Mouse (Mus musculus): ENCODE data around the gene Hmcn2. TPM values are rescaled to one million over a fixed set of nuclear protein-coding genes. Genes with fewer than 3 reads are reported as not detected.

The Hmcn2 gene
- polyA plus RNA-seq, 1 experiment from 2014 or later, result 0.12 TPM

DNA sequence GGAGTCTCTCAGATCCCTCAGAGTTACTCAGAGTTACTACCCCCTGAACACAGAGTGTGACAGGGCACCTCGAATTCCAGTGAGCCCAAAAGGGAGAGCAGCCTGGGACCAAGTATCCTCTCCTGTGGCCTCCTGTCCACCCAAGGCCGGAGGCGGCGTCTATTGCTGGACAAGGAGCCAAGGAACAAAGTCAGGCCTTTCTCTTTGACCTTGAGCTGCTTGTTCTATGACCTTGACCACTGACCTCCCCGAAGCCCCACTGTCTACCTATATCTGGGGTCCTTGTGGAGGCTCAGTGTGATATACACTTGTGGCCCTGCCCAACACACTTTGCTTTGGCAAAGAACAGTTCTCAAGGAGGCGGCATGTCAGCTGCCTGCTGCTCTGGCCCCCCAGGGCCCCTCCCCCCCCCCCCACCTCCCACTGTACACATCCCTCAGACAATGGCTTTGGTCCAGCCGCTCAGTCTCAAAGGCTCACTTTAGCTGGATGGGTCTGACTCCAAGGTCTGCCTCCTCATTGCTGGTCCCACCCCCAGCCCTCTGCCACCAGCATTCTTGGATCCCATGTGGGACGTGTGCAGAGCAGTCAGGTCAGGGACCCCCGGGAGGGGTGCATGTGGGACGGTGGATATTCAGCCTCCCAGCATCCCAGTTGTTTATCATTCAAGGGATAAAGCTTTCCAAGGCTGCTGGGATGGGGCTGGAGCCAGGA, 162.0 kb downstream of the Hmcn2 start:
- Histone ChIP-seq H3K9ac (no peak overlapping the region), H3K4me2 (no peak overlapping the region), H3K9me3 (no peaks in the 10 kb centered on the region)

DNA sequence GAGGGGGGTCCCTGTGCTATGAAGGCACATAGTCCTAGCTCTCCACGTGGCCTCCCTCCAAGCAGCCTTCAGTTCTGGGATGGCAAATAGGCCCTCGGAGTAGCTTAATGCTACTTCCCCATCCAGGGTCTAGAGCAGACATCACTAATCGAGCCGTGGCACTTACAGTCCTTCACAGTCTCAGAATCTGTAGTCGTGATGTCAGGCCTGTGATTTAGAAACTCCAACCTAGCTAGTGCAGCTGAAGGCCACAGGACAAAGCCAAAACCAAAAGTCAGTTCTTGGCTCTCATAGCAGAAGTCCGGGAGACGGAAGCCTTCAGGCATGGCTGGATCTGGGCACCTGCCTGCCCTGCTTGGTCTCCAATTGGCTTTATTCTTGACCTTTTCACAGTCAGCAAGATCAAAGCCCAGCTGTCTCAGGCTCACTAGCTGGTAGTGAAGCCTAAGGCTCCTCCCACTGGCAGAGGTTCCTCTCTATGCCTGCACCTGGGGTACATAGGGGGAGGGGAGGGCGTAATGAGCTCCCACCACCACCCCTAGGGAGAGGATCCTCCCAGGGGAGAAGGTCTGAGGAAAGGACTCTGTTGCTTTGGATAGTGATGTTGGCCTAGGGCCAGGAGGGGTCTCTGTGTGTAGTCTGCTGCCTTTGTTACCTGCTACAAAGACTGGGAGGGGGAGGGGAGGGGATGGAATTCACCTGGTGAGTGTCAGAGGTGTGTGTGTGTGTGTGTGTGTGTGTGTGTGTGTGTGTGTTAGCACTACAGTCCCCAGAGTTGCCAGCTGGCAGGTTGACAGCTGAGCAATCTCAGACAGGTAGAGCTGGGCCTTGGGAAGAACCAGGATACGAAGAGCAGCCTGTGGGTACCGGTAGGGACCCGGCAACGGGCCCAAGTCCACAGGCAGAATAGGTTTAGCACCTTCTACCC, 163.3 kb downstream of the Hmcn2 start:
- H3K9ac ChIP-seq, result no peak overlapping the region
- no peak overlapping the region for H3K4me2 ChIP-seq
- no peak overlapping the region for H3K4me3 ChIP-seq
- 80% methylated on average over 12 of the region's 12 CpGs for WGBS
- no peak overlapping the region for H3K27ac ChIP-seq
- peaks cover 12% of the 10 kb centered on the region for H3K4me1 ChIP-seq (replicated peaks)
- peaks cover 76% of the 10 kb centered on the region for H3K27me3 ChIP-seq
- H3K36me3 ChIP-seq, result no peaks in the 10 kb centered on the region
- no peaks in the 10 kb centered on the region for H3K9me3 ChIP-seq
- ATAC-seq (ENCODE audit: low FRiP score), result no peak

More for the DNA sequence above, 162.0 kb downstream of the Hmcn2 start:
- peaks cover 12% of the 10 kb centered on the region for H3K4me1 ChIP-seq (replicated peaks)
- 62% methylated on average over 10 of the region's 10 CpGs for WGBS
- H3K27ac ChIP-seq, result no peak overlapping the region
- no peak for ATAC-seq (ENCODE audit: low FRiP score)
- H3K36me3 ChIP-seq, result no peaks in the 10 kb centered on the region
- H3K4me3 ChIP-seq, result no peak overlapping the region
- H3K27me3 ChIP-seq, result peaks cover 76% of the 10 kb centered on the region

DNA sequence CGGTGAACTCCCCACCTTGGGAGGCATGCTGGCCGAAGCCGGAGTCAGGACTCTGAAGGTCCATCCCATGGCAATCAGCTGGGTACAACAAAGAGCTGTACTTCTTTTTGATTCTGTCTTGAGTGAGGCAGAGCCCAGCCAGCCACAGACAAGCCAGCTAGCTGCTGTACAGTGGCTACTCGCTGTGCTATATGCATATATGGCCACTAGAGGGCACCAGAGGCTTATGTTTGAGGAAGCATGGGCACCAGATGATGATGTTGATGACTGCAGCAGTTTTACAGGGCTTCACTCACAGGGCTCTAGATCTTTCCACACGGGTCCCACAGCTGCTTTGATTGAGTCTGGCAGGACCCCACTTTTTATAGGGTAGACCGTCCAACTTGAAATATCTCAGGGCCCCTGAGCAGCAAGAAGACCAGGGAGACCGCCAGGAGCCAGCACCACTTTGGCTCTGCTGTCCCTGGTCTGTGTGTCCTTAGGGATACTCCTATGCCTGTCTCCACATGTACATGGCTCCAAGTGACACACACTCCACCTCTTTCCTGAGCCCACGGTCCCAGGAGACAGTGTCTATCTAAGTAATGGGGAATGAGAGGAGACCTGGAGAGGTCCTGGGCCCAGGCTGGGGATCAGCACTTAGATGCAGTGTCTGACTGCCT, 168.8 kb downstream of the Hmcn2 start:
- Histone ChIP-seq H3K9me3 (no peaks in the 10 kb centered on the region), H3K4me1 (replicated peaks) (peaks cover 7% of the 10 kb centered on the region; the same call in 1 of the 2 replicates), H3K36me3 (no peaks in the 10 kb centered on the region), H3K27me3 (peaks cover 95% of the 10 kb centered on the region), H3K27ac (no peak overlapping the region), H3K9ac (no peak overlapping the region), H3K4me3 (no peak overlapping the region), H3K4me2 (no peak overlapping the region)
- WGBS, result 21% methylated on average over 8 of the region's 8 CpGs
- ATAC-seq (ENCODE audit: low FRiP score), result peak; percentile 80

DNA sequence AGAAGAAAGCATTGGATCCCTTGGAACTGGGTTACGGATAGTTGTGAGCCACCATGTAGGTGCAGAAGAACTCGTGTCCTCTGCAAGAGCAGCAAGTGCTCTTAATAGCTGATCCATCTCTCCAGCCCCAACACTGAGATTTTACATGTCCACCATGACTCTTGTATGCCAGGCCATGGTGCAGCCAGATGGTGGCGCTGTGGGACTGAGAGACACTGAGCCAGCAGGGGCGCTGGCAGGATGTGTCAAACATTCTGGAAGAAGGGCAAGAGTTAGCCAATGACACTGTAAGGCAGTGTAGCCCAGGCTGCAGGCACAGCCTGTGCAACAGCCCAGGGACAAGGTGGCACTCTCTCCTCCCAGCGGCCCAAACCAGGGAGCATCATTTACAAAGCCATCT, 170.0 kb downstream of the Hmcn2 start:
- Histone ChIP-seq H3K27me3 (peaks cover 99% of the 10 kb centered on the region), H3K4me1 (replicated peaks) (peaks cover 13% of the 10 kb centered on the region), H3K4me3 (no peak overlapping the region), H3K4me2 (no peak overlapping the region), H3K9ac (no peak overlapping the region), H3K9me3 (no peaks in the 10 kb centered on the region), H3K27ac (no peak overlapping the region), H3K36me3 (no peaks in the 10 kb centered on the region)
- 26% methylated on average over 5 of the region's 5 CpGs for WGBS
- ATAC-seq (ENCODE audit: low FRiP score), result no peak

DNA sequence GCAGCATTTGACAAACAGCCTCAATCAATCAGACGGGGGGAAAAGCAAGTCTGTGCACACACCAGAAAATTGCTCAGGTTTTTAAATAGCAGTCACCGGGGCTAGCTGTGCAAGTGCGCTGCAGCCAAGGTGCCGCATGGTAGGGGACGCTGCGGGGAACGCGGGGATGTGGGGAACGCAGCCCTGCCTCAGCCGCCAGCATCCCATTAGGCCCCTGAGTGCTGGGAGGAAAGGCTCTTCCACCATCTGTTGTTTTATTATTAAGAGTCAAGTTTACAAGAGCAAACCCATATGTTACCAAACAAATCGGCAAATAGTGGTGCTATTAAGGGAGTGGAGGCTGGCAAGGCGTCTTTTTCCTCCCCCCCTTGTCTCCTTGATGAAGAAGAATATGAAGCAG, 175.0 kb downstream of the Hmcn2 start:
- H3K27ac ChIP-seq, result no peak overlapping the region
- peaks cover 30% of the 10 kb centered on the region for H3K4me1 ChIP-seq (replicated peaks)
- H3K4me2 ChIP-seq, result no peak overlapping the region
- no peak for ATAC-seq (ENCODE audit: low FRiP score)
- 0 out of 2 replicates have a peak overlapping the region, but pooled peaks have one; percentile 10 for H3K9ac ChIP-seq
- peaks cover 100% of the 10 kb centered on the region for H3K27me3 ChIP-seq
- WGBS, result 24% methylated on average over 12 of the region's 12 CpGs
- H3K9me3 ChIP-seq, result no peaks in the 10 kb centered on the region
- no peaks in the 10 kb centered on the region for H3K36me3 ChIP-seq
- no peak overlapping the region for H3K4me3 ChIP-seq

DNA sequence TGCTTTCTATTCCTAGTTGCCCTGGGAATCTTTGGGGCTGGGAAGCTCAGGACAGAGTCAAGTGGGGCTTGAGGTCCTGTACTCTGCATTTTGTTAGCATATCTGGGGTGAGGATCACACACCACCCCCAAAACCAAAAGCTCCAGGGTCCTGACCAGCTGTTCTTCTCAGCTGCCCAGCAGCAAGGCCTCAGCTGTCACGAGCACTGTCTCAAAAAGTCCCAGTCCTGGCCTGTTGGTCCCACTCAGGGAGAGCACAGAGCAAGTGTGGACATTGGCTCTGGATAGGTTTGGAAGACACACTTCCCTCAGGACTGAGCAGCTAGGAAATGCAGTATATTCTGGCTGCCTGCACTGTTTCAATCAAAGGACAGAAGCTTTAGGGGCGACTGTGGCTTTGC, 176.3 kb downstream of the Hmcn2 start:
- peaks cover 97% of the 10 kb centered on the region for H3K27me3 ChIP-seq

DNA sequence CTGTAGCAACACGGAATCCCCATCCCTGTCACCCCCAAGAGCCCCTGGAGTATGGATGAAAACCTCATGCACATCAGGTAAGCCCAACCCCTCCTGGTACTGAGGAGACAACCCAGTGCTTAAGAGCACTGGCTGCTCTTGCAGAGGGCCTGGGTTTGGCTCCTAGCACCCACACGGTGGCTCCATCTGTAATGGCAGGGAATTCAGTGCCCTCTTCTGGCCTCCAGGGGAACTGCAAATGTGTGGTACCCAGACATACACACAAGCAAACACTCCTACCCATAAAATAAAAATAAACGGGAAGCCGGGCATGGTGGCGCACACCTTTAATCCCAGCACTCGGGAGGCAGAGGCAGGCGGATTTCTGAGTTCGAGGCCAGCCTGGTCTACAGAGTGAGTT, 178.1 kb downstream of the Hmcn2 start:
- Histone ChIP-seq H3K27ac (no peak overlapping the region), H3K4me3 (no peak overlapping the region), H3K4me1 (replicated peaks) (peaks cover 57% of the 10 kb centered on the region), H3K9ac (no peak overlapping the region), H3K9me3 (no peaks in the 10 kb centered on the region), H3K4me2 (no peak overlapping the region), H3K27me3 (peaks cover 94% of the 10 kb centered on the region), H3K36me3 (no peaks in the 10 kb centered on the region)
- ATAC-seq (ENCODE audit: low FRiP score), result no peak
- WGBS, result 95% methylated on average over 8 of the region's 8 CpGs

More for the DNA sequence above, 176.3 kb downstream of the Hmcn2 start:
- H3K9ac ChIP-seq, result no peak overlapping the region
- no peaks in the 10 kb centered on the region for H3K9me3 ChIP-seq
- H3K27ac ChIP-seq, result no peak overlapping the region
- no peak overlapping the region for H3K4me2 ChIP-seq
- WGBS, result 93% methylated on average over 2 of the region's 2 CpGs
- ATAC-seq (ENCODE audit: low FRiP score), result no peak
- H3K36me3 ChIP-seq, result no peaks in the 10 kb centered on the region
- peaks cover 40% of the 10 kb centered on the region for H3K4me1 ChIP-seq (replicated peaks)
- no peak overlapping the region for H3K4me3 ChIP-seq

DNA sequence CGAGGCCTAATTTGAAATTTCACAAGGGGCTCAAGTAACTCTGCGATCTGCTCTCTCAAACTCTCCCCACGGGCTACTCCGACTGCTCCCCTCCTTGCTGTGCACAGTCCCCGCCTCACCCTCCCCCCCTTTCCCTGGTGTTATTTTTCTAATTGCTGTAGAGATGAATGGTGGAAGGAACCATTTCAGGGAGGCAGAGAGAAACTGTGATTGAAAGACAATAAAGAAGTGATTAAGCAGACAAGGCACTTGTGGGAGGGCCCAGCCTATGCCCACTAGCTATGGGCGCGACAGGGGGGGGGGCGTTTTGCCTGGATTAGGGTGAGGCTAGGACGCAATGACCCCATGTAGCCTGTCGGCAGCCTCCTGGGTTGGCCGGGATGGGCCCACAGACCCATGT, 179.0 kb downstream of the Hmcn2 start:
- Histone ChIP-seq H3K27me3 (peaks cover 92% of the 10 kb centered on the region), H3K4me3 (no peak overlapping the region), H3K36me3 (no peaks in the 10 kb centered on the region), H3K9me3 (no peaks in the 10 kb centered on the region), H3K4me2 (no peak overlapping the region), H3K27ac (no peak overlapping the region), H3K9ac (peak overlapping the region; percentile 13; the same call in 1 of the 2 replicates), H3K4me1 (replicated peaks) (peaks cover 63% of the 10 kb centered on the region)
- 33% methylated on average over 11 of the region's 11 CpGs for WGBS
- no peak for ATAC-seq (ENCODE audit: low FRiP score)

DNA sequence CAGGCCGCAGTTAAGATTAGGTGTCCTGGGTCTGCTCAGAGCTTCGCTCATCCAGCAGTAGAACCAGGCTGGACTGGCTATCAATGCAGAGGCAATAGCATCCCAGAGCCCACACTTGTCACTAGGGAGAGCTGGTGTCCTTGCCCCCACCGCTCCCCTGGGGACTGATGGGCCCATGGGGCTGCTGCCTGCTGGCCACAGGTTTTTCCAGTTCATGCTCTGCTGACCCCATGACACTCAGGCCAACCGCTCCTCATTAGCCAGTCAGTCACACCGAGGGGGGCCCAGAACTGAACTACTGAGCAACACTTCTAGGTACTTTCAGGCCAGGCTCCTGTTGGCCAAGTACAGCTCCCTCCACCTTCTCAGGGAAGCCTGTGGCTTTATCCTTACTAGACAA, 180.1 kb downstream of the Hmcn2 start:
- no peak overlapping the region for H3K27ac ChIP-seq
- peaks cover 92% of the 10 kb centered on the region for H3K27me3 ChIP-seq

DNA sequence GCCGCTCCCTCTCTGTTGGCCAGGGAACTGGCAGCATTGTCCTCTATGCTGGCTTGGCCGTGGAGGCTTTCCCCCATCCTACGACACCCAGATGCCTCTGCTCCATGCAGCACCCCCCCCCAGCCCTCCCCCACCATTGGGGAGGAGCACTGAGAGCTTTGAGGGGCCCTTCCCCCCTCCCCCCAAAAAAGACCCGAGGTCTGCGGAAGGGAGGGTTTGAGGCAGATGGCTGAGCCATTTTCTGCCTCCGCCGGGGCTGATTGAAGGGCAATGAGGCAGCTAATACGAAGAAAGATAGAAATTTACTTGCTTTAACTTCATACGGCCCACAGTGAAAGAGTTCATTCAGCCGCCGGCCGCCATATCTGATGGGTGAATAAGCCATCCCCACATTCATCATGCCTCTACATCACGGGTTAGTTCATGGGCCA, 180.8 kb downstream of the Hmcn2 start:
- peak overlapping the region; percentile 31; the same call in 1 of the 2 replicates for H3K27ac ChIP-seq
- WGBS, result 25% methylated on average over 13 of the region's 13 CpGs
- no peaks in the 10 kb centered on the region for H3K9me3 ChIP-seq
- H3K4me2 ChIP-seq, result peak overlapping the region; percentile 20
- no peak overlapping the region for H3K9ac ChIP-seq
- H3K4me1 ChIP-seq (replicated peaks), result peaks cover 71% of the 10 kb centered on the region
- no peaks in the 10 kb centered on the region for H3K36me3 ChIP-seq
- peak; percentile 25; the same call in 1 of the 2 replicates for ATAC-seq (ENCODE audit: low FRiP score)
- H3K27me3 ChIP-seq, result peaks cover 90% of the 10 kb centered on the region
- no peak overlapping the region for H3K4me3 ChIP-seq

More for the DNA sequence above, 180.1 kb downstream of the Hmcn2 start:
- no peaks in the 10 kb centered on the region for H3K36me3 ChIP-seq
- peaks cover 66% of the 10 kb centered on the region for H3K4me1 ChIP-seq (replicated peaks)
- H3K9me3 ChIP-seq, result no peaks in the 10 kb centered on the region
- H3K4me2 ChIP-seq, result no peak overlapping the region
- no peak overlapping the region for H3K4me3 ChIP-seq
- no peak for ATAC-seq (ENCODE audit: low FRiP score)
- no peak overlapping the region for H3K9ac ChIP-seq
- 31% methylated on average over 5 of the region's 5 CpGs for WGBS

DNA sequence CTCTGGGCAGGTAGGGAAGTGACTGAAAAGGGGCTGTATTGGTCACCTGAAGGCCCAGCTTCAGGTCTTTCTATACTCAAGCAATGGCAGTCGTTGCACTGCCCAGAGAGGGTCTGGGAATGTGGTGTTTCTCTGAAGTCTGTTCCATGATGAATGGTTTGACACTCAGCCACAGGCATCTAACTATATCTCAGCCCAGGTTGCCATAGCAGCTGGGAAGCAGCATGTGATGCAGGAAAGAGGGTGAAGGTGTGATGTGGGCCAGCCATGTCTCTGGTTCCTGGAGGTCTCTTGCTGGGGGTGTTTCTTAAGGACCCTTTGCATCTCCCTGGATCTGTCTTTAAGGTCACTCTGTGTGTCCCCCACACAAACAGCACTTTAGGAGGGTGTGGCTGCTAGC, 181.9 kb downstream of the Hmcn2 start:
- H3K9me3 ChIP-seq, result no peaks in the 10 kb centered on the region
- H3K4me3 ChIP-seq, result no peak overlapping the region
- peaks cover 90% of the 10 kb centered on the region for H3K27me3 ChIP-seq
- H3K27ac ChIP-seq, result peak overlapping the region; percentile 3; the same call in 1 of the 2 replicates
- no peak overlapping the region for H3K4me2 ChIP-seq
- no peak overlapping the region for H3K9ac ChIP-seq
- peaks cover 82% of the 10 kb centered on the region for H3K4me1 ChIP-seq (replicated peaks)
- ATAC-seq (ENCODE audit: low FRiP score), result no peak
- H3K36me3 ChIP-seq, result no peaks in the 10 kb centered on the region
- 33% methylated on average over 1 of the region's 1 CpGs for WGBS

DNA sequence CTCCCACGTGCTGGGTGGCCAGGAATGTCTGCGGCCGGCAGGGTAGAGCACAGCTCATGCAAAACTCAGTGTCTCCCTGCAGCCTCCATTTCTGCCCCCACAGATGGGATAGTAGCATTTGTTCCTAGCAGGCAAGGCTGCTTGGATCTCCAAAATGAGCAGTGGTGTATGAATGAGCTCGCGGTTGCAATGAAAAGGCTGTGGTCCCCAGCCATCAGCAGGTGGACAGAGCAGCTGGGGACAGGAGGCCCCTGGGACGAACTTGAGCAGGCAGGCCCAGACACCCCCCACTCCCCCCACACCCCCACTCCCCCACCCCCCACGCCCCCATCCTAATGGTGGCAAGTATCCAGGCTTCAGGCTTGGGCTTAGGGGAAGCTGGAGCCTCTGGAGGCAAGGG, 182.9 kb downstream of the Hmcn2 start:
- Histone ChIP-seq H3K9ac (no peak overlapping the region), H3K4me1 (replicated peaks) (peaks cover 92% of the 10 kb centered on the region), H3K4me2 (no peak overlapping the region), H3K4me3 (no peak overlapping the region), H3K9me3 (no peaks in the 10 kb centered on the region), H3K36me3 (no peaks in the 10 kb centered on the region), H3K27me3 (peaks cover 90% of the 10 kb centered on the region), H3K27ac (peak overlapping the region; percentile 0; the same call in 1 of the 2 replicates)
- no peak for ATAC-seq (ENCODE audit: low FRiP score)
- 23% methylated on average over 7 of the region's 7 CpGs for WGBS
